Mouse (Mus musculus) MEL-GATA-1-ER (cell line): Measurements from ENCODE around the gene Nudt22.

Experiments
- DNase-seq: peaks from one replicate; pipeline ENCODE4 v3.0.0-alpha.2; 2012; ENCODE audit warnings: low read depth; ENCODE audit errors: extremely low read depth

The Nudt22 gene

DNA sequence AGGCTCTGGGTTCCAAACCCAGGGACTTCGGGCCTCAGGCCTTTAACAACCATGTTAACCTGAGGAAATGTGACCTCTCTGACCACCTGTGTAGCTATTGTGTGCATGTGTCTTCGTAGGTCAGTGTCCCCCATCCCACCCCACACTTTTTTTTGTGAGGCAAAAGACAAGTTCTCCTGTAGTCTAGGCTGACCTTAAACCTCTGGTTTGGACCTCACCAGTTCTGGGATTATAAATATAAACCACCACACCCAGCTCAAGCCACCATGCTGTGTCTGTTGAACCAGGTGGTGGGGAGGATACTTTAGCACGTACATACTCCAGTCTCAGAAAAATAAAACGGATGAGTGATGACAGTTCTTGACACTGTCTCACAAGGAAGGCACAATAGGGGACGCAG, 46.0 kb downstream of the Nudt22 start:
- no peak for DNase-seq

DNA sequence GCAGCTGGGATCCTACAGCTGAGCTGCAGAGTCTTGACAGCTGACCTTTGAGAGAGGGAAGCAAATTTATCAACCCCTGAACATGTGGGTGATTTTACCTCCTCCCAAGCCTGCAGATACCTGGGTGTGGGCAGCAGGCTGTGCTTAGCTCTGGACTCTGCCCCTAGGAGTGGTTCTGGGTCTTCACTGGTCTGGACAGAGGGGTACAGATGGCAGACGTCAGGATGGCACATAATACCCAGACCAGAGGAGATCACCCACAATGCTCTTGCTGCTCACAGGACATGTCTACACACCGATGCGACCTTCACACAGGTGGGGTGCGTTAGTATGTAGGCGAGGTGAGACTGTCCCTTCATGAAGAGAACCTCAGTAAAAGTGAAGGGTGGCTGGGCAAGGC, 46.4 kb downstream of the Nudt22 start:
- DNase-seq, result no peak

DNA sequence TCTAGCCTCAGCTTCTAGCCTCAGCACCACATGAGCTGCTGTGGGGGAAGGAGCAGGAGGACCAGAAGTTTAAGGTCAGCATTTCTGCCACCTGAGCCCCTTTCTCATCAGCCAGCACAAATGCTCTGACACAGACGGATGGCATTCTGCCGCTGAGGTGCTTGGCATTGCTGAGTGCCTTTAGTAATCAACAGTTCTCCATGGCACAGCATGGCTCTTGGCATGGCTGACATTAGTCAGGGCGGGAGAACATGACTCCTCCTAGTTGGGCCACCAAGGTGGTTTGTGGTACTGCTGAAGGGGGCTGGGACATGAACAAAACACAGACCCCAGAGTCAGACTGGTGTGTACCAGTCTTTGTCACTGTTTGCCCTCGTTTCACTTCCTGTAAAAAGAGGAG, 47.7 kb downstream of the Nudt22 start:
- no peak for DNase-seq

DNA sequence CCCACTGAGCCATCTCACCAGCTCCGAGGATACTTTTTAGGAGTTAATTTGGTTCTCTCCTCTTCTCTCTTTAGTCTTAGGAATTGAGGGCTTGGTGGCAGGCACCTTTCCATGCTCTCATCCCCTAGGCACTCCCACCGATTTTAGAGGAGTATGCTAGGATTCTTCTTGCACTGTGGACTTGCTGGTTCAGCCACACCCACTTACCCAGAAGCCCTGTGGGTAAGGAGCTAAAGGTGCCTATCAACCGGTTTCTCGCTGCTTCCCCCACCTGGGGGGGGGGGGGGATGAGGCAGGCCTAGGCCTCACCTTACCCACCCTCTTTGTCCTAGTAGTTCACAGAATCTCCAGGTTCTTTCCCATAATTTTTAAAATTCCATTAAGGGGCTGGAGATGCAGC, 48.2 kb downstream of the Nudt22 start:
- DNase-seq, result no peak

DNA sequence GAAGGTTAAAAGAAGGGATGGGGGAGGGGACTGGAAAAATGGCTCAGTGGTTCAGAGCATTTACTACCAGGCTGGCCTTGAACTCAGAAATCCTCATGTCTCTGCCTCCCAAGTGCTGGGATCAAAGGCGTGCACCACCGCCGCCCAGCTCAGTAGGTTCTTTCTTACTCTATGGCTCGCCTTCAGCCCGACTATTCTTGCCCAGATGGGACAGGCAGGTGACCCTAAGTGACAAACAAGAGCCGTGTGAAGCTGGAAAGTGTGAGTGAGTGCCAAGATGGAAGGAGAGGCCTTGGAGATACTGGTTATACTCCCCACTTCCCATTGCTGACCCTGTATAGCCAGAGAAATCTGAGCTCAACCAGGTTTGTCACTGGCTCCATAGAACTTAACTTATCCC, 52.2 kb downstream of the Nudt22 start:
- no peak for DNase-seq
